Comparison of ENCODE assay signal across 8 mouse cellular contexts in the genomic region with DNA sequence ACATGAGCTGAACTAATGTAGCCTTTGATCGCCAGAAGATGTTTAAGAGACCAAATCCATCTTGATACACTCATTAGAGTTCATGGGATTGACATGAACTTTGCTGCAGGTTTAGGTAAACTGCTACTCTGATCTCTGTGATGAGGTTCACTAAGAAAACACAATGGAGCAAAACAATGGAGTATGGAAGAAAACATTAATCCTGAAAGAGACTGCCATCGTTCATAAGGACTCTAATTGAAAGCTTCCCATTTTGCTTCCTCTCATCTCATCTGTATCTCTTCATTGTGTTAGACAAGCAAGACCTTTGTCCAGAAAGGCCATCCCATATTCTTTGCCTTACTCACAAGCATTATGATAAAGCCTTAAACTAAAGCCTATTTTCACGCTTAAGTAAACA.
"Had no signal": no experiment of that assay in that cellular context is flagged by ENCODE, and none has a peak within 500 bp of the region (broad histone marks: within the 10 kb centered on the region; RNA-seq: fewer than 3 reads in every experiment).

No protein-coding gene starts in this region.

- DNase-seq: liver, postnatal 0 days; lung, adult 2 months; lung, postnatal 14 days; lung, postnatal 36 days; right cerebral cortex, postnatal 14 days; thymus, adult 2 months; thymus, postnatal 25 days; thymus, postnatal 4 days had no signal
